Mouse (Mus musculus) liver, adult (tissue): ENCODE measurements around the gene Cyfip1.

ENCODE experiments used
- GATA4 ChIP-seq: IDR thresholded peaks from 2 replicates; pipeline ENCODE4 v1.6.1; 2014; ENCODE audit warnings: mild to moderate bottlenecking, low read length; ENCODE audit not compliant: insufficient replicate concordance

Cyfip1 gene

DNA sequence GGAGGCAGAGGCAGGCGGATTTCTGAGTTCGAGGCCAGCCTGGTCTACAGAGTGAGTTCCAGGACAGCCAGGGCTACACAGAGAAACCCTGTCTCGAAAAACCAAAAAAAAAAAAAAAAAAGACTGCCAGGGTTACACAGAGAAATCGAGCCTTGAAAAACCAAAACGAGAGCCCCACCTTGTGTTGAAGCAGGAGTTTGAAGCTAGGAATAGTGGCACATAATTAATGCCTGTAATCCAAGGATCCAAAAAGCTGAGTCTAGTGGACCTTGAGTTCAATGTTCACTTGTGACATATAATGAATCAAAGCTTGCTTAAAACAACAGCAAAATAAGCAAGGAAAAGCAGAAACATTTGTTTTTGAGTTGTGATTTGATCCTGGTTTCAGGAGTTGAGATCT, 62.2 kb downstream of the Cyfip1 start:
- no peak for TF ChIP-seq GATA4

DNA sequence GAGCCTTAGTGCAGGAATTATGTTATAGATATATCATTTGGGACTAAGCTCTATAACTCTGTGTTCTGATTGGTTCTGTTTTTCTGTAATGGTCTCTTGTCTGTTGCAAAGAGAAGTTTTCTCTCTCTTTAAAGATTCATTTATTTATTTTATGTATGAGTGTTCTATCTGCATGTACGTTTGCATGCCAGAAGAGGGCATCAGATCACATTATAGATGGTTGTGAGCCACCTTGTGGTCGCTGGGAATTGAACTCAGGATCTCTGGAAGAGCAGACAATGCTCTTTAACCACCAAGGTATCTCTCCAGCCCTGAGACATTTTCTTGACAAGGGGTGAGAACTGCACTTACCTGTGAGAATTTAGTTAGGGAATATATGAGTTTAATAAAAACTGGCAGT, 63.9 kb downstream of the Cyfip1 start:
- TF ChIP-seq GATA4, result no peak

DNA sequence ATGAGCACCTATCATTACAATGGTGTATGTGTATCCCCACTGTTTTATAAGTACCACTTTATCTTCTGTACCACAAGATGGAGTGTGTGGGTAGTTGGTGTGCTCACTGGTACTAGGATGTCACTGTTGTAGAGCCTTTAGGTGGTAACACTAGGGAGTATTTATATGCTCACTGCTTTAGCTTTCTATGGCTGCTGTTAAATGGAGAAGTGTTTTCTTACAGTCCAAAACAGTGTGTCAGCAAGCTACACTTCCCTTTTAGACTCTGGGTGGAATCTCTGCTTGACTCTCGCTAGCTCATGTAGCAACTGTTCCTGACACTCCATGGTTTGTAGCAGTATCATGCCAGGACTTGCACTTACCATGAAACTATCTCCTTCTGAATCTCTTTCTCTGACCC, 68.0 kb downstream of the Cyfip1 start:
- no peak for TF ChIP-seq GATA4

DNA sequence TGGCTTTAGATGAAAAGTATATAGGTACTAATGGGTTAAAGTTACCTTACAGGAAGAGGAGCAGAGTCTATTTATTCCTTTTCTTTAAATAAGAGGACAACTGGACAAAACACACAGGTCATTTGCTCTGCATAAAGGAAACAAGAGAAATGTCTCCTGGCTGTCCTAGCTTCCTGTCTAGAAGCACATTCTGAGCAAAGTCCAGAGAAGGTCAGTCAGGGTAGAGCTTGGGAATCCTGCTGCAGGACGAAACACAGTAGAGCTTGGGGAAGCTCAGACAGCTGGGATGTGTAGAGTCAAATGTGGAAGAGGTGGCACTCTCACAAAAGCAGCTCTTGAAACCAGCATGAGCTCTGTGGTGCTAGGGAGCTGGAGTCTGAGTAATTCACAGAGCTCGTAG, 68.8 kb downstream of the Cyfip1 start:
- no peak for TF ChIP-seq GATA4

DNA sequence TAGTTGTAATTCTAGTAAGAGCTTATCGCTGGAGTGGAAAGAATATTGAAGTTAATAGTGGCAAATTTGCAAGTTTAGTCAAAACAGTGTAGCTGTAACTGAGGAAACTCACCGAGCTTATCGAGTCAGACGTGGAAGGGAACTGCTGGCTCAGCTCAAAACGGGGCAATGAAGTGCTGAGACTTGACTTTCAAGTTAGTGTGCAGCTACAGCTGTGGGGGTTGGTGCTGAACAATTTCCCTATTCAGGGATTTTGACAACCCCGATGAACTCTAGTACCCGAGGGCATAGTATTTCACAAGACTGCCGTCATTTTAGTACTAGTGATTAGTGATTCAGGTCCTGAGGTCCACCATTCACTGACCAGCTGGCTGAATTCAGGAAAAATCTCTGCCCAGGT, 69.8 kb downstream of the Cyfip1 start:
- TF ChIP-seq GATA4, result peak; percentile 45; the same call in 1 of the 2 replicates

DNA sequence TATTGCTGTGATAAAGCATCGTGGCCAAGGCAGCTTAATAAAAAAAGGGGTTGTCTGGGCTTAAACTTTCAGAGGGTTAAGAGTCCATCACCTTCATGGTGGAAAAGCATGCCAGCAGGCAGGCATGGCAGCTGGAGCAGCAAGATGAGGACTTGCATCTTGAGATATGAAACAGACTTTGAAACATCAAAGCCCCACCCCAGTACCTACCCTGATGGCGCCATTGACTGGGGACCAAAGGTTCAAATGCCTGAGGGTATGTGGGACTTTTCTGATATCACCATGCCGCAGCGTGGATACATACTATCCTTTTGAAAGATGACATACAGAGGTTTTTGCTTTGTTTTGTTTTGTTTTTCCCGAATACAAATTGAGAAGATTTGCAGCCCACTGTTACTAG, 70.6 kb downstream of the Cyfip1 start:
- no peak for TF ChIP-seq GATA4

DNA sequence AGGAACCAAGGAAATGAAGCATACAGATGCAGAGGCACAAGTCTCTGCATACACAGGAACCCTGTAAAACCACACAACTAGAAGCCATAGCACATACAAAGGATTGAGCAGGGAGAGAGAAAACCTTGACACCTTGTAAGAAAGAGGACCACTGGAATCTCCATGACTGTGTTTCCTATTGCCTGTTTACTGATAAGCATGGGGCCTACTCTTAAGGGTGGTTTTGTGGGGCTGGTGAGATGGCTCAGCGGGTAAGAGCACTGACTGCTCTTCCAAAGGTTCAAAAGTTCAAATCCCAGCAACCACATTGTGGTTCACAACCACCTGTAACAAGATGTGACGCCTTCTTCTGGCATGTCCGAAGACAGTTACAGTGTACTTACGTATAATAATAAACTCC, 85.7 kb downstream of the Cyfip1 start:
- TF ChIP-seq GATA4, result no peak

DNA sequence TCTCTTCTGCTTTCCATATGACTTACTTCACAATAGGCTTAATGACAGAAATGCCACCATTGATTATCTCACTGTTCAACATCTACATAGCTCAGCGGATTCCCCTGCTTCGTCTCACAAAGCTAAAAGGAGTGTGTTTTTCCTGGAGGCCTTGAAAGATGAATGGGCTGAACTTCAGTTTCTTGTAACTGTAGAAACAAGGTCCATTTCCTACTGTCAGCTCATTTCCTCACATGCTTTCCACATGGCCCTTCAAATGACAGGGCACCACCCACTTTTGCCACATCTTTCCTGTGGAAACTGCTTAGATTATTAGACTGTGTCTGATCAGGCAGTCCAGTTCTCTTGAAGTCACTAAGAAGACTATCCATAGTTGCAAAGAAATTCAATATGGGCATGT, 87.1 kb downstream of the Cyfip1 start:
- no peak for TF ChIP-seq GATA4

DNA sequence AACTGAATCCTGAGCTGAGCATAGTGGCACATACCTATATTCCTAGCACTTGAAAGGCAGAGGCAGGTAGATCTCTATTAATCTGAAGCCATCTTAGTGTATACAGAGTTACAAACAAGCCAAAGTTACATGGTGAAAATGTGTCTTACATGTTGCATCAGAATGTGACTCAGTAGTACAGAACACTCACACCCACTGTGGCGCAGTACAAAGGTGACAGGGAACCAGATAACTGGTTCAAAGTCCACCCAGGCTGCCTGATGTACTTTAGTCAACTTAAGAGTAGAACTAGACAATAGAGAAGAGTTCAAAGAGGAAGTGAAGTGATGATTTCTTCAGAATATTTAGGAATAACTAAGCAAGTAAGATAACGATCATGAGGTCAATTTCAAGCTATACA, 93.5 kb downstream of the Cyfip1 start:
- peak; percentile 95 for TF ChIP-seq GATA4

DNA sequence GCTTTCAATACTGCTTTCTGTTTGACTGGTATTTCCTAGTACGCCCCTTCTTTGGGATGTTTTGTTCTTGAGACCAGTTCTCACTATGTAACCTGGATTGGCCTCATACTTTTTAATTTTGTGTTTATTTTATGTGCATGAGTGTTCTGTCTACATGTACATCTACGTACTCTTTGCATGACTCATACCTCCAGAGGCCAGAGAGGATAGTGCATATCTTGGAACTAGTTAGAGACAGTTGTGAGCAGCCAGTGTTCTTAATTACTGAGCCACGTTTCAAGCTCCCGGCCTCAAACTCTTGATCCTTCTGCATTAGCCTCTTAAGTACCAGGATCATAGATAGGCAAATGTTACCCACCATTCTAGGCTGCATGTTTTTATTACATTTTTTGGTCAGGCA, 96.8 kb downstream of the Cyfip1 start:
- TF ChIP-seq GATA4, result no peak

DNA sequence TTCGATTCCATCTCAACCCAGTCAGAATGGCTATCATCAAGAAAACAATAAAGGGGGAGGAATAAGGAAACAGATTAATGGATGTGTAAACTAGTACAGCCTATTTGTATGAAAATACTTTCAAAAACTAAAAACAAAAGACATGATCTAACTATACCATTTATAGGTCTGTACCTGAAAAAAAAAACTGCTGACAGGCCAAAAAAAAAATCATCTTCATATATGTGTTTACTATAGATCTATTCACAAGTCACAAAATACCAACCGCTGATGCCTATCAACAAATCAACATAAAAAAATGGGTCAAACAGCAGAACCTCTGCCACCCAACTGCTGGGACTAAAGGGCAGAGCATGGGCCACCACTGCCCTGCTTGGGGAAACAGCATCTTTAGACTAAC, 114.5 kb downstream of the Cyfip1 start:
- TF ChIP-seq GATA4, result no peak

DNA sequence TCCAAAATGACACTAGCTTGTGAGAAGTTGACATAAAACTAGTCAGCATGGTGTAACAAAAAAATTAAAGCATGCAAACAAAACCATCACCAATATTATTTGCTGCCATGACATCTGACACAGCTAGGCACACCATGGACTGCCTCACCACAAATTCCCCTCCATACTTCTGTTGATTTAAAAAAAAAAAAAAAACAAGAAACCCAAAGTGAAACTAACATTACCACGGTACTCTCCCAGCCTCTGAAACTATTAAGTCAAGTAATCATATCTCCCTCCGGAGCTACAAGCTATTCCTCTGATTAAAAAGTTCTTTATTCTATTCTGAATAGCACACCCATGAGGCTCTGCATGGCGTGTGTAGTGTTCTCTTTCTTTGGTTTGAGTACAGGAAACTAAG, 115.6 kb downstream of the Cyfip1 start:
- no peak for TF ChIP-seq GATA4

DNA sequence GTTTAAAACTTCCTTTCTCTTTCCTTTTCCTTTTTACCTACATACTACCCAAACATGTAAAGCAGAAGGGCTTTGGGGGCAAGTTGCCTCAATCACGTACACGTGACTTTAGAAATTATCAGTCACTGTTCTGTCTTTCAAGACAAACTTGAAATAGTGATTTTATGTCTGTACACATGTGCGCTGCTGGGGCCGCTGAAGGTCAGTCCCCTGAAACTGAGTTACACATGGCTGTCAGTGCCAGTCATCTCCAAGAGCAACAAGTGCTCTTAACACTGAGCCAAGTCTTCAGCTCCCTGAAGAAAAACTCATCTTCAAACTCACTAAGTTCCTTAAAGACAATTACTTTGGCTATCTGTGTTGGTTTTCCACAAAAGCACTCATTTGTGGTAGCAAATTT, 116.4 kb downstream of the Cyfip1 start:
- TF ChIP-seq GATA4, result no peak

DNA sequence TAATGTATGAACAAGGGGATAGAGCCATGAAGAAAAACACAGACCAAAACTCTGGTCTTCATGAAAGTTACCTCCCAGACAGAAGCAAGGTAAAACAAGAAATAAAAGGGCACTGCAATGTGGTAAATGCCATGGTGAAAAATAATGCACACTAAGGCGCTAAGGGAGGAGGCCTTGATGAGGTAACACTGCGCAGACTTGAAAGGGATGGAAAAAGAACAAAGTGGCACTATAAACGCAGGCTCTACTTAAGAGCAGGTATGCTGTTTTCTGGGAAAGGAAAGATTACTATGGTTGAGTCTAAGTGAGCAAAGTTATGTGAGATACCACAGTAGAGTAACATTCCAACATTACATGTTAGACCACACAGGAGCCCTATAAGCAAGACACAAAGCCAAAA, 118.3 kb downstream of the Cyfip1 start:
- no peak for TF ChIP-seq GATA4

DNA sequence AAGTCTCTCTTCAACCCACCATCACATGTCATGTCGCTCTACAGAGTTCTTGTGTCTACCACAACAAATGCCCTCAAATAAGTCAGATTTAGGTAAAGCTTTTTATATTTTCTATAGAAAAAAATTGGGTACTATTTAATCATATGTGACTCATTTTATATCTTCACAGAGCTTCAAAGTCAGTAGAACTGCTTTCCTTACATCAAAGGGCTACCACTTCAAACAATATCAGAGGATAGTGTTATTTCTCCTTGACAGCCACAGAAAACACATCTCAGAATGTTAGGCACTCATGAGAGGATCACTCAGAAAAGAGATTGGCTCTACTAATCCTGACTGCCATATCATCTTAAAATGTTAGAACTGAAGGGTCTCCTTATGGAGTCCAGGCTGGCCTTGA, 119.0 kb downstream of the Cyfip1 start:
- TF ChIP-seq GATA4, result no peak

DNA sequence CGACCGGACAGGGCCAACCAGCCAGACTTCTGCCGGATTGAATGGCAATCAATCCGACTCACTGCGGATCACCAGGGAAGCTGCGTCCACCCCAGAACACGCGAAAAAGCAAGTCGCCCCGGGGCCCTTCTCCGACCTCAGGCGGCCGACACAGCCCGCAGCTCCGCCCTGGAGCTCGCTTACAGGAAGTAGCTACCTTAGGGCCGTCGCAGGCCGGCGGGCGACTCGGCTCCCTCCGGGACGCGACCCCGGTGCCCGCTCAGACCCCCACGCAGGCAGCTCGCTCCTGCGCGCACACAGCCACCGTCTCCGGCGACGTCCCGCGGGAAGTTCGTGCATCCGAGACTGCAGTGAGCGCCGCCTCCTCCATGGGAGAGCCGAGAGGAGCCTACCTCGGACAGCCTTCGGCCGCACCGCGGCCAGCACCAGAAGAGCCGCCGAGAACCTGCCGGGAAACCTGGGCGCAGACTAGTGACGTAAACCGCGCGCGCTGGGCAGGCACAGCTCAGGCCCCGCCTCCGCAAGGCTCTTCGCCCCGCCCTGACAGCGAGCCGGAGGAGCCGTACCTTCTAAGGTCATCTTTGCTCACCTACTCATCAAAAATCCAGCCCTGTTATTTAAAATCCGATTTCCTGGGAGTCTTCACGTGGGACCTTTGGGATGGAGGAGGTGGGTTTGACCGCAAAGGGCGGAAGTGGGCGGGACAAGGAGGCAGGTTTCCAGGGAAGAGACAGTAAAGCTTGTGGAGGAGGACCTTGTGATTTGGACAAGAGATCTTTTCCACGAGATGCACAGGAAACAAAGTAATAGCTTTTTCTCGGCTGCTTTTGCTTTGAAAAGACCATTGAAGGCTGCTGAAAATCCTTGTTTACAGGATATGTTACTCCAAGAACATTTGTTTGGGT, 120.7 kb downstream of the Cyfip1 start, which contains the start of gene Nipa2:
Gene Nipa2 (minus strand): TSS at position 473 of the 905 bp plus-strand sequence.
- no peak for TF ChIP-seq GATA4
